Mouse (Mus musculus): ENCODE results near the gene Sf3b3. TPM values are rescaled to one million over a fixed set of nuclear protein-coding genes. Genes with fewer than 3 reads are reported as not detected.
A peak's percentile ranks its signal among the peaks of the same experiment; 100 is the strongest.

Sf3b3 gene
- total RNA-seq, 2 experiments from 2014 or later, result 36.7 to 37.5 TPM

DNA sequence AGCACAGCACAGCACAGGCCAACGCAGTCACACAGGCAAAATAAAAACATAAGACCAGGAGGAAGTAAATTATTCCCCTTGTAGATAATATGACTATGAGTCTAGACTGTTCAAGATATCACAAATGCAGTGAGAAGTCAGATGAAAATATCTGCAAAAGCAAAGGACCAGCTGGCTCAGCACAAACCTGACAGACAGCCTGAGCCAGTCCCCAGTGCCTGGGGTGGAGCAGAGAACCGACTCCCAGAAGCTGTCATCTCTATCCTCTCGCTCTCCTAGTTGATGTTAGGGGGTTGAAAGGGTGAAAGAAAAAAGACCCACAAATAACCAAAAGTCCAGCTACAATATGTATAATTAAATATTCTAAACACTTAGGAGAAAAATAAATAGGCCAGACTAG is 70.9 kb downstream of the Sf3b3 start:
- DNase-seq, result no peak

DNA sequence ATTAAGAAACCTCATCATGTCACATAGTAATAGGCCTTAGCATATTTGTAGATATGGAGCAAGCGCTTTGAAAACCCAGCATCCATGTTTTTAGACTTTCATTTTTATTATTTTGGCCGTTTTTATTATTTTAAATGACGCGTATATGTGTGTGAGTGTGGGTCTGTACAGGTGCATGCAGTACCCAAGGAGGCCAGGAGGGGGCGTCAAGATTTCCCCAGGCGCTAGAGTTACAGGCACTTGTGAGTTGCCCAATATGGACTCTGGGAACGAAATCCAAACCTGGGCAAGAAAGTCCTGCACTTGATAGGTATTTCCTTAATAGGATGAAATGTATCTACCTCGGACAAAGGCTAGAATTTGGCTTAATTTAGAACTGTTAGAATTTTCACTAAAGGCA is 71.3 kb downstream of the Sf3b3 start:
- no peak for DNase-seq

DNA sequence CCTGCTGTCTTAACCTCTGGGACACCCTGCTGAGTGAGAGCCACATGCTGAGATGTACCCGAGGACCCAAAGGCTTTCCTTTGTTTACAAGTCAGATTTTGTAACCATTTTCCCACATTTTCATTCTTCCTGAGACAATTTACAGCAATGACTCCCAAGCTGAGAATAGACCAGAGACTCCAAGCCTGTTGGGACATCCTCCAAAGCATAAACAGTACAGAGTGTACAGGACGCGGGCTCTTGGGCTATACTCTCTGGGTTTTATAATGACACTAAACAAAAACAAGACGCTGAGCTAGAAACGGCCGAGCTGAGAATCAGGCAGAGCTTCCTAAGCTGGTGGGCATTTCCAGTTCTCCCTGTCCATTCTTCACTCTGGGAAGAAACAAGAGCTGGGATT is 71.9 kb downstream of the Sf3b3 start:
- no peak for DNase-seq

DNA sequence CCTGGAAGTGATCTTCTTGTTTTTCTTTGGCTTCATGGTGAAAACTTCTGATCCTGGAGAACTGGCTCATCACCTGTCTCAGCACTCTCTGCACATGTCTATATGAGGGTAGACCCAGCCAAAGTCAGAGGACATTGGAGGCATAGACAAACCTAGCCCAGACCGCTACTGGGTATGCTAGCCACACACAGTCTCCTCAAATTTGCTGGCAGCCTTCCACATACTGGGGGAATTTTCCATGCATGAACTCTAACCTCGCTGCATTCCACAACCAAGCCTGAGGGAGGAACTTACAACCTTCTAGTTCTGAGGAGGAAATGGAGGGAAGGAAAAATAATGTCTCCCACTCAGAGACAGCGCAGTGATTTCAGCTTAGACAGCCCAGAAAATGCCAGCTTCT is 72.5 kb downstream of the Sf3b3 start:
- no peak for DNase-seq

DNA sequence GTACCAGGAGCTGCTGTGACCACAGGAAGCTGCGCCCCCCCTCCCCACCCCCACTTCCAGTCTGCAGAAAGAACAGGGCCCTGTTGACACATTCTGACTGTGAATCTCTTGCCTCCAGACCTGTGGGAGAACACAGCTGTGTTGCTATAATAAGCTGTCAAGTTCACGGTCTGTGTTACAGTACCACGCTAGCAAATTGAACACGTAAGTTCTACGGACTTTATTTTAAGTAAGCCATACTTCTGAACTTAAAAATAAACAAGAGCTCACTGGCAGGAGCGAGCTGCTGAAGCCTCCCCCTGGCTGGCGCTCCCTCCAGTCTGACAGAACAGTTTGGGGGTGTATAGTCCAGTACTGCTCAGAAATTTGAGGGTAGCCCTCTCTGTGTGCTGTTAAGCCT is 74.1 kb downstream of the Sf3b3 start:
- DNase-seq, result no peak

DNA sequence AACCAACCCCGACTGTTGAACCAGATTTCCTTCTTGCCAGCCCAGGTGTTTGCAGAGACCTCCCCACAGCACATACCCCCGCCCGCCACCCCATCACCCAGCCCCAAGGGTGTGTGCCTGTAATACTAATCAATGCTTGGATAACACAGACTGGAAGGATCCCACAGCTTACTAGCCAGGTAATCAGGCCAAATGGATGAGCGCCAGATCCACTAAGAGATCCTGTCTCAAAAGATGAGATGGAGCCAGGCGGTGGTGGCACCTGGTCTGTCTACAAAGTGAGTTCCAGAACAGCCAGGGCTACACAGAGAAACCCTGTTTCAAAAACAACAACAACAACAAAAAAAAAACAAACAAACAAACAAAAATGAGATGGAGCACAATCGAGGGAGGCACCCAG is 79.3 kb downstream of the Sf3b3 start:
- no peak for DNase-seq

DNA sequence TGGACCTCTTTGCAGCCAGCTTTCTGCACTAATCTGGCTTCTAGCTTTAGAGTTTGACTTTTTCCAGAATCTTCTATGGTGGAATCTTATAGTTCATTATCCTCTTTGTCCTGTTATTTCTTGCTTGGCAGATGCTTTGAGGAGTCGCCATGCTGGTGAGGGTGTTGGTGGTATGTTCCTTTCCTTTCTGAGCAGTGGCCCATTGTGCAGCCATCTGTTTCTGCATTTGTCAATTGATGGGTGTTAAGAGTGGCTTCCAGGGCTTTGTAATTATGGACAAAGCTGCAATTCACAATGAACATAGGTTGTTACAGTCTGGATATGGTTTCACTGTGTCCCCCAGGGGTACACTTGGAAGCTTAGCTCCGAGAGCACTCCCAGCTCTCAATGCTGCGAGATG is 81.9 kb downstream of the Sf3b3 start:
- DNase-seq, result no peak

DNA sequence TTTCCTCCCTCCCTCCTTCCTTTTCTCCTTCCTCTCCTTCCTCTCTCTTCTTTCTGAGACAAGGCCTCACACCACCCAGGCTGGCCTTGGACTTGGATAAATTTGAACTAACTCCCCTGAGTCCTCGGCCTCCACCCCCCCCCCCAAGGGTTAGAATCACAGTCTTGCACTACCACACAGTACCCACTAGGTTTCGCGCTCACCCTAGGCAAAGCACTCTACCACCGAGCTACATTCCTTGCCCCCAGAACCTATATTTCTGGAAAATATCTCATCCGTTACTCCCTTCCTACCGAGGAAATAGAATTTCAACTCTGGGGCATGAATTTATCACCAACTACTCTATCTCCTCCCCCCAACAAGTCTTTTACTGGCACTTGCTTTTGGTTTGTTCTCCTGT is 84.6 kb downstream of the Sf3b3 start:
- DNase-seq, result no peak

DNA sequence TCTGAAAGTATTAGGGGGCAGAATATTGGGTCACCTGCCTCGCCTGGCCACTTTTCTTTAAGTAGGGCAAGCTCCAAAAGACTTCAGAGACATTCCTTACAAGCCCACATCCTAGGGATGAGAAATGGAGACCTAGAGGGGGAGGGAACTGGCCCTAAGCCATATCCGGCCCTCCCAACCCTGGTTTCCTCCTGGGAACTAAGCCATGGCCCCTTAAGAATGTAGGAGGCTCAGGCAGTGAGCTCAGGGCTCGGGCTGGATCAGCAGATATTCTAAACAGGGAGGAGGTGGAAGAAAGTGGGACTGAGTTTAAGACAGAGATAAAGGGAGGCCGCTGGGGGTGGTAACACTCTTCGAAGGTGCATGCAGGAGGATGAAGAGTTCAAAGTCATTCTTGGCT is 85.4 kb downstream of the Sf3b3 start:
- peak; percentile 59 to 81 for DNase-seq

DNA sequence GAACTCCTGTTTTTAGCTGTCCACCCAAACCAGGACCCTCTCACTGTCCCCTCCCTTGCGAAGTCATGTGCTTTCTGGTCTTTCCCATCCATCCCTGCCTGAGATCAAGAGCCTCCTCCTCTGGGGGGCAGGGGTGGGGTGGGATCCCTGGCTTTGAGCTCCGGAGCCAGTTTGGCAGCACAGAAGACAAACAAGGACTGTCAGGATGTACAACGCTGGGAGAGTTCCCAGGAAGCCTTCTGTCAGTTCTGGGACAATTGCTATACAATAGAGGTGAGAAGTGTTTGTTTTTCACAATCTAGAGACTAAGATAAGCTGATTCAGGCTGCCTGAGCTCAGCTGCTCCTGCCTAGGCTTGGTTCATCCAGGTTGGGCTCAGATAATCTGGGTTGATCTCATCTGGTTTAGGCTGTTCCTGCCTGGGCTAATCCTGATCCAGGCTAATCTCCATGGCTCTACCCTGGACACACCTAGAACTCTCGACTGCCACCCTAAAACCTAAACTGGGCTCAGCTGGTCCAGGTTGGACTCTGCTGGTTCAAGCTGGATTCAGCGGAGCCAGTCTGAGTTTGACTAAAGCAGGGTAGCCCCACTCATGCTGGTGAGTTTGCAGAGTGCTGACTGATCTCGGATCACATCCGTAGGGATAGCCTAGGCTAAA is 86.2 kb downstream of the Sf3b3 start:
- no peak for DNase-seq

Other genes starting within 250 kb of the Sf3b3 start
- 10 to 100 TPM; 15.8 to 16.1 TPM for gene Vac14, start 228.2 kb downstream of the Sf3b3 start, total RNA-seq (2021)
- gene Mtss1l, start 125.3 kb downstream of the Sf3b3 start, total RNA-seq (2021), result 10 to 100 TPM; 32.0 to 37.8 TPM
- 1 to 10 TPM; 3.9 to 5.1 TPM for gene Il34, start 40.9 kb downstream of the Sf3b3 start, total RNA-seq (2021)
- 10 to 100 TPM; 69.4 to 74.8 TPM for gene Cog4, start 187 bp downstream of the Sf3b3 start, total RNA-seq (2021)
- 1 to 10 TPM; 5.2 to 5.5 TPM for gene Fuk, start 55.7 kb upstream of the Sf3b3 start, total RNA-seq (2021)
- 10 to 100 TPM; 20.9 to 23.3 TPM for gene St3gal2, start 73.1 kb upstream of the Sf3b3 start, total RNA-seq (2021)
- gene Ddx19a, start 151.0 kb upstream of the Sf3b3 start, total RNA-seq (2021), result 10 to 100 TPM; 33.3 to 35.1 TPM
- 10 to 100 TPM; 11.3 to 12.6 TPM for gene Ddx19b, start 185.0 kb upstream of the Sf3b3 start, total RNA-seq (2021)
- gene Aars, start 186.4 kb upstream of the Sf3b3 start, total RNA-seq (2021), result 10 to 100 TPM; 31.9 to 33.7 TPM
- gene Exosc6, start 209.6 kb upstream of the Sf3b3 start, total RNA-seq (2021), result not detected
- gene Clec18a, start 245.6 kb upstream of the Sf3b3 start, total RNA-seq (2021), result 1 to 10 TPM in 1 of 2 experiments, under 1 TPM in 1; 0.72 to 1.2 TPM
- gene Pdpr, start 247.8 kb upstream of the Sf3b3 start, total RNA-seq (2021), result 100 to 1,000 TPM; 113 to 125 TPM